Mouse (Mus musculus) embryonic stem cell, embryonic (primary cell): ENCODE measurements around the gene Pomp.

Experiments
- CTCF ChIA-PET, 4 experiments: fragments of 300-600 bp in 2 of 4; fragments of 350-600 bp in 2 of 4; sonication (Branson Sonifier 250); formaldehyde crosslinking; loops; one replicate each; lab custom pipeline; 2022; ENCODE audit warnings: inconsistent platforms in 2 of 4; lab: Charles Lee
- POLR2A ChIA-PET, 4 experiments: fragments of 300-600 bp in 2 of 4; fragments of 350-600 bp in 2 of 4; sonication (Branson Sonifier 250); formaldehyde crosslinking; loops; one replicate each; lab custom pipeline; 2022; ENCODE audit warnings: antibody characterized with exemption in 4 of 4, inconsistent platforms in 1 of 4; lab: Charles Lee

Pomp gene

DNA sequence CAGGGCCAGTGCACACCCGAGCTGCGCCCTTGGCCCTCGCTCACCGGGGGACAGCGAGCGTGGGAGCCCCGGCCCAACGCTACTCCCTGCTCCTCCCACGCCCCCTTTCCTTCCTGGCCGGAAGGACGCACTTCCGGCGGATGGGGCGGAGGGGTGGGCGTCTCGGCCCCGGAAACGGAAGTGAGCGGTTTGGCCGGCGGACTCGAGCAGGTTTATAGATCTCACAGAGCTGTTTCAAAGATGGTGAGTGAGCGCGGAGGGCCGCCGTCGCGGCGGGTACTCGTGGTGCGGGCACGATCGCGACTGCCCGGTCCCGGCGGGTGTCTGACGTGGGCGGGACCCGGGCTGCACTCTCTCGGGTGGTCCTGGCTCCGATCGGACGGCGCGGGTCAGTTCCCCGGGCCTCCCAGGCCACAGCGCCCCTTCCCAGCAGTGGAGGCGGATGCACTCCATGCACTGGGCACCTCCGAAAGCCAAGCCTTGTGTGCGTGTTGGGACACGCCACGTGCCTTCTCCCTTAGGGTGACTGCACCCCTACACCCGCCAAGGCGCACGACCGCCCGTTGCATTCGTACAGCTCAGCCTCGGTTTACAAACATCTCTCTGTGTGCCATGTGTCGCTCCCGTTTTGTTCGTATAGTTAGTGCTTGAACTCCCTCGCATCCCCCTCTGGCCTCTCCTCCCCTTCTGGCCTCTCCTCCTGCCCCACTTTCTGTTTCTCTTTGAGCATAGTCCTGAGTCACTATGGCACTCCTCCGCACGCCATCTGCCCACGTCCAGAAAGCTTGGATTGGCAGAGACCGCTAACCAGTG is at the start of gene Pomp:
TSS of gene Pomp (plus strand) at position 13 of the 813 bp plus-strand sequence.
- CTCF ChIA-PET: interaction anchor here in 3 of 4 experiments (0.6 to 1.8 kb wide), 5 partner anchors 9 to 472 kb away, joined by 3 to 5 read pairs (median 4); no protein-coding TSS in a partner anchor
- POLR2A ChIA-PET: interaction anchor here in 3 of 4 experiments (0.7 to 1.8 kb wide), 17 partner anchors 9 to 65 kb away, joined by 3 to 8 read pairs (median 4); partner anchors contain the start of gene Slc46a3 (in 3 of the 3)

DNA sequence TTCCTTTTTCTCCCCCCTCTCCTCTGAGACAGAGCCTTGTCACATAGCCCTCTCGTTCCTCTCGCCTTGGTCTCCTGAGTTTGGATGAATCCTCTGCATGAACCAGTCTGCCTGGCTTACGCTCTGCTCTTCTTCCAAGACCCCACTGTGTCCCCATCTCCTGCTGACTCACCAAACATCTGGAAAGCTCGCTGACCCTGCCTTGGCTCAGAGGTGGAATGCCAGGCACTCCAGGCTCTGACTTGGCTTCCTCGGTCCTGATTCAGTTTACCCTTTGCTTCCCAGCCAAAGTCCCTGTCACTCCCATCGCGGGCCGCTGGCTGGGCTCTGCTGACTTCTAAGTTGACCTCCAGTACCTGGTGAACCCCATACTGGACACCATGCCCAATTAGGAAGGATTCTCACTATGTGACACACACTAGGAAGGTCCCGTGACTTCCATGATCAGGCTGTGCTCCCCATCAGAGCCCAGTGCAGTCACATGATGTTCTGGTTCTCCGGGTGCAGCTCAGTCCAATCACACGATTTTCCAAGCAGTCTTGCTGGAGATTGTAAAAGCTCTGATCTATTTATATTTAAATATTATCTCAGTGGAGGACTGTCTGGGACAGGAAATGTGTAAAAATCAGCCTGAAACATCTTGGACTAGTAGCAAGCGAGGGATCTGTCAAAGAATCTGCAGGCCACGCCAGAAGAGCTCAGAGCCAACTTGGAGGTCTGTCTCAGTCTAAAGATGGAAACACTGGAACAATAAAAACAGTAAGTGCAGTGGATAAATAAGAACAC is 47.8 kb upstream of the Pomp start:
- CTCF ChIA-PET: interaction anchor here in 2 of 4 experiments (0.7 to 0.9 kb wide), 2 partner anchors 17 to 429 kb away, joined by 3 read pairs; no protein-coding TSS in a partner anchor
- POLR2A ChIA-PET: no interaction called here

DNA sequence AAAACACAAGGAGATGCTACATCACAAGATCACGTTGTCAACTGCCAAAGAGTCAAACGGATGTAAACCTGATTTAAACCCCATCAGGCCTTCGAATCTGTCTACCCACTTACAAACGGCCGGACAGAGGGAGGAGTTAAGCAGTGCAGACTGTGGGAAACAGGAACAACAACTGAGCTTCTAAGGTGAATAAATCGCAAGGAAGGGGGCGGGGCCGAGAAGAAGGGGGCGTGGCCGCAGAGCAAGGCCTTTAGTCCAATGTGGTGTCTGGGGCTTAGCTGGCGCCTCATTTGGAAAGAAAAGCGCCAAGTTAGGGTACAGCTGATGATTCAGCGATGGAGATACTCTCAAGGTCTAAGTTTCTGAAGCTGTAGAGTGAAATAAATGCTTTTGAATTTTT is 45.3 kb upstream of the Pomp start:
- POLR2A ChIA-PET: no interaction called here
- CTCF ChIA-PET: interaction anchor here (0.6 to 1.1 kb wide), 6 partner anchors 8 to 326 kb away, joined by 3 to 4 read pairs (median 3); partner anchors contain the start of gene Mtus2 (in 1 of the 4)

DNA sequence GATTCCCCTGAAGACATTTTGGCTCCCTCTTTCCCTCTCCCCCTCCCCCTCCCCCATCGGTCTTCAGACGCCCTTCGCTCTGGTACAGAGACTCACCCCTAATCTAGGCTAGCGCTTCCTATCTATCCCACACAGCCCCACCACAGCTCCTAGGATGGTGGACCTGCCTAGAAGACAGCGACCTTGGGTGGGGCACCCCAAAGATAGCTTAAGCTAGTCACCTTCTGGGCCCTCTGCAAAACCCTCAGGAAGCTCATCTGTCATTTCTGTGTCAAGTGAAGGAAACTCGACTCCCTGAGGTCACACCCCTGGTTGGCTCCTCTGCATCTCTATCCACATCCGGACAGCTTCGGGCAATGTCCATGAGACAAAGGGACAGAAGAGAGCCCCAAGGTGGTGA is 44.7 kb upstream of the Pomp start:
- ChIA-PET CTCF (interaction anchor here in 2 of 4 experiments (0.5 to 1.1 kb wide), 5 partner anchors 9 to 401 kb away, joined by 3 to 4 read pairs (median 4); partner anchors contain the start of gene Mtus2 (in 1 of the 2)), POLR2A (no interaction called here)

DNA sequence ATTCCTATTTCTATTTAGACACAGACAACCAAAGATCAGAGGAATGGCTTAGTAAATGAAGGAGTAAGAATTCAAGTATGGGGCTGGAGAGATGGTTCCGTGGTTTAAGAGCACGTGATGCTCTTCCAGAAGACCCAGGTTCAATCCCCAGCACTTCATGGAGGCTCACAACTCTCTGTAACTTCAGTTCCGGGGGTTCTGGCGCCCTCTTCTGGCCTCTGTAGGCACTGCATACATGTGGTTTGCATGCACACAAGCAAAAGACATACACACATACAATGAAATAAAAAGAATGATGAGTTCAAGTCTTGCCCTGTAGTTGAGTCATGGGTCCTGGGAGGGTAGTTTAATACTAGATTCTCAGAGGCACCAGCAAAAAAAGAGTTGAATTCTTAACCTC is 43.8 kb upstream of the Pomp start:
- CTCF ChIA-PET: no interaction called here
- POLR2A ChIA-PET: no interaction called here

DNA sequence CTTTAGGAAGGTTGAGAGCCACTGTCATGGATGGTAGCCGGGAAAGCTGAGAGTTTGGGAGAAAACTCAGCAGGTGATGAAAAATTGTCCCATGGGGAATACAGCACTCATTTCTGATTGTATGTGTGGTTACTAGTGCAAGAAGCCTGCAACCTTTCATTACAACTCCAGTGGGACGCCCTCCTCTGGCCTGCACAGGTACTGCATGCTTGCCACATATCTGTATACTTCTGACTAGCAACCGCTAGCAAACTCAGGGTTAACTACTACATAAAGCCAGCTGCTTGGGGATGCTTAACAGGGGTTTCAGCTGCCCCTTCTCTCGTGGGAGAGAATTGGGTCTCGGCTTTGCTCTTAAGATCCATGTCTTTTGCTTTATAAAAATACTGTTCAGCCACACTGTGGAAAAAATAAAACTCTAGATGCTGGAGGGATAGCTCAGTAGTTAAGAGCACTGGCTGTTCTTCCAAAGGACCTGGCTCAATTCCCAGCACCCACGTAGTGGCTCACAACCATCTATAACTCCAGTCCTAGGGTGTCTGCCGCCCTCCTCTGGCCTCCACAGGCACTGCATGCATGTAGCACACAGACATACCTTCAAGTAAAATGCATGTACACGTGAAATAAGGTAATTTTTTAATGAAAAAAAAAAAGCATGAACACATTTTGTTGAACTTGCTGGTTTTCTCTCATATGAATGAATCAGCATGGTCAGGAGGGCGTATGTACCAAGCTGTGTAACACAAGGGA is 42.3 kb upstream of the Pomp start:
- POLR2A ChIA-PET: interaction anchor here in 1 of 4 experiments (1.9 kb wide), 1 partner anchor 17 kb away, joined by 4 read pairs; no protein-coding TSS in a partner anchor
- CTCF ChIA-PET: interaction anchor here (0.6 to 2.3 kb wide), 7 partner anchors 8 to 381 kb away, joined by 3 to 9 read pairs (median 3); no protein-coding TSS in a partner anchor

DNA sequence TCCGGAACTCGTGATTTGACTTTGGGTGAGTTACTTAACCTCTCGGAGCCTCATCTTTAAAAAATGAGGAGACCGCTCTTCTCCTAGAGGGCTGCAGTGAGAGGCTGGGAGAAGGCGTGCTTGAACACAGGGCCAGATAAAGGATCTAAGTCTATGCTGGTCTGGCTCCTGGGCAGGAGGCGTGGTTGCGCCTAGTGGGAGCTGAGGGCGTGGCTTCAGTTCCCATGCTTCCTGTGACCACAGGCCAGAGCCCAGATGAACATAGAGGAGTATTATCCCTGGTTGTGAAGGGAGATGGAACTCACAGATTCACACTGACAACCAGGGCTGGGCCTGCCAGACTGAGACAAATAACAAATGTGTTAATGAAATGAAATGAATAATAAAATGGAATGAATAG is 41.4 kb upstream of the Pomp start:
- ChIA-PET POLR2A (interaction anchor here in 2 of 4 experiments (0.5 to 1.9 kb wide), 5 partner anchors 16 to 442 kb away, joined by 3 to 6 read pairs (median 4); no protein-coding TSS in a partner anchor), CTCF (interaction anchor here in 2 of 4 experiments (0.6 to 2.3 kb wide), 8 partner anchors 7 to 904 kb away, joined by 3 to 9 read pairs (median 3); no protein-coding TSS in a partner anchor)

DNA sequence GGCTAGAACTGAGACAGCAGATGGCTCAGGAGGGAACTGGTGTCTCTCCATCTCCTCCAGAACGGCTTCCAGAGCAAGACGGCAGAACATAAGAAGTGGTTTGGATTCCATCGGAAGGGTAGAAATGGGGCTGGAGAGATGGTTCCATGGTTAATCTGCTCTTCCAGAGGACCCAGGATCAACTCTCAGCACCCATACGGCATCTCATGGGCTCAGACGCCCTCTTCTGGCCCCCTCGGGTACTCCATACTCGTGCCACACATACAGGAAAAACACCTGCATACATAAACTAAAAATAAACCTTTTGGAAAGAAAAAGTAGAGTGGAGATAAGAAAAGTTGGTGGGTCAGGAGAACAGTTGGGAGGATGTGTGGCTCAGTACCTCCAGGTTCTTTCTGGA is 40.4 kb upstream of the Pomp start:
- POLR2A ChIA-PET: interaction anchor here in 2 of 4 experiments (0.6 to 1.3 kb wide), 4 partner anchors 15 to 232 kb away, joined by 3 to 5 read pairs (median 4); no protein-coding TSS in a partner anchor
- CTCF ChIA-PET: interaction anchor here in 3 of 4 experiments (0.7 to 2.3 kb wide), 7 partner anchors 14 to 975 kb away, joined by 3 to 14 read pairs (median 5); partner anchors contain the start of gene Rasl11a (in 1 of the 3)

DNA sequence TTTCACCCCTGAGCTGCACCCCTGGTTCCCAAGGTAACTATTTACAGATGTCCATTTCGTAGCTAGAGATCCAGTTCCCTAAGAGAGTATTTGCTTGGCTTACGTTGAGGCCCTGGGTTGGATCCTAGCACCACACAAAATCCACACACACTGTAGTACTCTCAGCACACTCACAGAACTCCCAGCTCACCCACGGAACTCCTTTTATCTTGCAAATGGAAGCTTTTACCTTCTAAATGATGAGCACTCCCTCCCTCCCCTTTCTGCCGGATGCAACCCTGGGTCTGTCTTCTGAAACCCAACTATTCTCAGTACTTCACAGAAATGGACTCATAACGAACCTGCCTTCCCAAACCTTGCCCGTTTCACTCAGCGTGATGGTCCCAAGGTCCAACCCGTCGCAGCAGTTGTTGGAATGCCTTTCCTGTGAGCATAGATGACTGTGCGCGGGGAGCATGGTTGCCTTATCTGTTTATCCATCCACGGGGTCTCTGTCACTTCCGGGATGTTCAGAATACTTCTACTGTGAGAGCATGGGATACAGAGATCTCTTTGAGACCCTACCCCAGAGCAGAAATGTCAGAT is 36.1 kb upstream of the Pomp start:
- POLR2A ChIA-PET: interaction anchor here in 3 of 4 experiments (0.5 to 1.8 kb wide), 15 partner anchors 11 to 909 kb away, joined by 3 to 8 read pairs (median 4); partner anchors contain the start of gene Pomp (in 1 of the 3)

DNA sequence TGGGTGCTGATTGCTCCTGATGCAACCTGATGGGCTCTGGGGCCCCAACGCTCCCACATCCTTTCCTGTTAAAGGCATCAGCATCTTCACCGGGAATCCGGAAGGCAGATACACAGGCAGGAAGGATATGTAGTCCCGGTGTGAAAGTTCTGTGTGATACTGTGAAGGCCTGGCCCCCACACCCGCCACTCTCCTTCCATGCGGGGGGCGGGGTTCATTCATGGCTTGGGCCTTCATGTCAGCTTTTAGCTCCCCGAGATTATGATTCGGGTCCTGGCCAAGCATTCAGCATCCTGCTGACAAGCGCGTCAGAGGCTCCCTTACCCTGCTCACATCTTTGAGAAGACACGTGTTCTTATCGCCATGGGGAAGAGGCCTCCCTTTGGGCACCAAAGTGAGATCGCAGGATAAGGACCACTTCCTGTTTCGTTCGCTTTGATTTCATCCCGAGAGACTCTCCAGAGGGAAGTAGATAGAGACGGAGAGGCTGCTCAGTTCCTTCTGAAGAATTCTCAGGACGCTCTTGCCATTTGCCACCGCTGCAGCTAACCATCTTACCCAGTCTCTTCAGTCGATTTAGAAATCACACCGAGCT is 34.8 kb upstream of the Pomp start:
- CTCF ChIA-PET: no interaction called here
- POLR2A ChIA-PET: interaction anchor here (0.6 to 1.8 kb wide), 7 partner anchors 9 to 278 kb away, joined by 3 to 8 read pairs (median 5); no protein-coding TSS in a partner anchor

More for the DNA sequence above, 36.1 kb upstream of the Pomp start:
- CTCF ChIA-PET: interaction anchor here in 2 of 4 experiments (0.6 to 1.5 kb wide), 3 partner anchors 9 to 525 kb away, joined by 3 to 4 read pairs (median 4); no protein-coding TSS in a partner anchor

DNA sequence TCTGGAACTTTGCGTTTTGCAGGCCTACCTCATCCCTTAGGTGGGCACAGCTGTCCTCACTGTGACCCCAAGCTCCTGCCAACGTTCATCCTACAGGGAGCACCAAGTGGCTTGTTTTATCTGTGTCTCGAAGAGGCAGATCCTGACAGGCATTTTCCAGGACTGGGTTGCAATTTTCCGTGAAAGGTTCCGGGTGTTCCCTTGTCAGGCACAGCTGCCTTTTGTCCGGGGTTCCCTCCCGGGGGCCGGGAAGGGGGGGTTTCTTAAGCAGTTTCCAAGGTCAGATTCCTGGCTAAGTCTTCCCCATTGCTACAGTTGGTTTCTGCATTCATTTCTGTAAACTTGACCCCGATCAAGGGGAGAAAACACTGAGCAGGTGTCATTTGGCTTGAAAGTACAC is 34.2 kb upstream of the Pomp start:
- CTCF ChIA-PET: interaction anchor here in 2 of 4 experiments (0.6 kb wide), 2 partner anchors 8 to 683 kb away, joined by 3 read pairs; no protein-coding TSS in a partner anchor

DNA sequence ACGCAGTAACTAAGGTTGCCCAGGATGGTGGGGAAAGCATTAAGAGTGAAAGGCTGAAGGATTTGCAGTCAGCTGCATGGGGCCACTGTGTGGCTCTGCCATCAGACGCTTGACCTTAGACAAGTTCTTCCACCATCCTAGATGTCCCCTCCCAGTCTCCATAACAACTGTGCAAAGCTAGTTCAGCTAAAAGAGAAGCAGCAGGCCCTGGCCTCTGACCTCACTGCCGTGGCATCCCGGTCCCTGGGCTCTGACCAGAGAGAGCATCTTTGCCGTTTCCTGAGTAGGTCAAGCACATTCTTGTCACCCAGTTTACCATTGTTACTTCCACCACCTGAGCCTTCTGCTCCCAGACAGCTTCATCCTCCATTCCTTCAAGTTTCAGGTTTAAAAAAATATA is 33.7 kb upstream of the Pomp start:
- CTCF ChIA-PET: interaction anchor here in 2 of 4 experiments (0.6 to 1.6 kb wide), 3 partner anchors 8 to 684 kb away, joined by 3 read pairs; partner anchors contain the start of gene Slc46a3 (in 1 of the 2)

More for the DNA sequence above, 34.2 kb upstream of the Pomp start:
- POLR2A ChIA-PET: interaction anchor here (0.6 to 1.8 kb wide), 8 partner anchors 9 to 387 kb away, joined by 3 to 6 read pairs (median 3); no protein-coding TSS in a partner anchor

DNA sequence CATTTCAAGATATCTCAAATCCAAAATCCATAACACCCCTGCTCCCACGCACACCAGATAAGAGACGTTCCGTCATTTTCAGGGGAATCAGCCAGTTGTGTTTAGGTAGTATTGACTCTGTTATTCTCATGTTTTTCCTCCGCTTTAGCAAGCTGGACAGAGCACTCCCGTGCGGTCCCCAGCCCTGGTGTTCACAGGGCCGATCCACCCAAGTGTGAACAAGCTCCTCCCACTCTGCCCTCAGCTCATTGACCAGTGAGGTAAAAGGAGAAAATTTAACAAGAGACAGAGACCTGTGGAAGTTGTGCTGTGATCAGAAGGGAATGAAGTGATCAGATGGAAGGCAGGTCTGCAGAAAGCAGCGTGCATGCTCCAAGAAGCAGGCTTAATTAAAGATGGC is 31.4 kb upstream of the Pomp start:
- ChIA-PET CTCF (interaction anchor here in 1 of 4 experiments (1.1 kb wide), 1 partner anchor 66 kb away, joined by 3 read pairs; the partner anchor contains the start of gene Slc46a3), POLR2A (interaction anchor here in 2 of 4 experiments (0.6 to 2.7 kb wide), 3 partner anchors 9 to 900 kb away, joined by 4 to 14 read pairs (median 11); no protein-coding TSS in a partner anchor)

More for the DNA sequence above, 33.7 kb upstream of the Pomp start:
- POLR2A ChIA-PET: interaction anchor here in 2 of 4 experiments (0.6 to 1.3 kb wide), 6 partner anchors 9 to 388 kb away, joined by 3 read pairs; no protein-coding TSS in a partner anchor

DNA sequence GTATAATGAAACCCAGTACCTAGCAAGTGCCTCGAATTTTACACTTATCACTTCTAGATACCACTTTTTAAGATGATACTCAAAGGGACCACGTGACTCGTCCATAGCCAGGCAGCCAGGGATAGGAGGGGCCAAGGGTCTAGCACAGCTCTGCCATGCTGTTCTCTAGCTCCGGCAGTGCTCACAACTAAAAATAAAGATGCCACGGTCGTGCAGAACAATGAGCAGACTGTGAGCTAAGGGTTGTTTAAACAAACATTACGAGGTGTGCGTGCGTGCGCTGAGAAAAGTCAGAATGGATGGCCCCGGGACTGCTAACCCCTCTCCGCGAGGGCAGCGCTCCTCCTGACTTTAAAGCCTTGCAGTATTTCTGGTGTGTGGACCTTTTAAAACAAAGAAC is 27.4 kb upstream of the Pomp start:
- POLR2A ChIA-PET: no interaction called here
- CTCF ChIA-PET: interaction anchor here in 1 of 4 experiments (0.8 to 0.9 kb wide), 2 partner anchors 24 to 423 kb away, joined by 7 to 9 read pairs; no protein-coding TSS in a partner anchor

DNA sequence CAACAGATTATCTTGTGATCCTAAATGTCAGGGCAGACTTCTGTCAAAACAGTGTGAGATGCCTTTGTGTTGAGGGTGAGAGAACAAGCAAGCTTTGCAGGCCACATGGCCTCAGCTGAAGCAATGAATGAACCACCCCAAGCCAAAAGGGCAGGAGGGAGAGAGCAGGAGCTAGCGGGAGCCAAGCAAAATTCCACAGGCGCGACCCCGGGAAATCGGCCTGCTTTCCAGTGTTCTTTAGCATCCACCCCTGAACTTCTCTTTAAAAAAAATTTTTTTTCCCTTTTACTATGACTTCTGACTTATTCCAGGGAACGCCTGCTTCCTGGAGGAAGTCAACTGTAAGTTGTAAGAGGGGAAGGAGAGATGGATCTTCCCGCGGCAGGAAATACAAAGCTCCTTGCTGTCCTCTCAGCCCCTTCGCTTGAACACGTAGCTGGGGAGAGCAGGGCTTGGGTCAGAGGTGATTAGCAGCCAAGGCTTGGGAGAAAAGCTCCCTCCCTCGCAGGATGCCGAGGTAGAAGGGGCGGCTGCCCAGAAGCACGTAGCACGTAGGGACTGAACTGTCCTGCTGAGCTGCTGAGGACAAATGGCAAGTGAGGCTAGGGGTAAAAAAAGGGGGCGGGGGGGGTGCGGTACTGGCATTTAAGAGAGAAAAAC is 25.3 kb upstream of the Pomp start:
- CTCF ChIA-PET: interaction anchor here in 3 of 4 experiments (0.6 to 1.1 kb wide), 9 partner anchors 9 to 1830 kb away, joined by 3 to 13 read pairs (median 4); no protein-coding TSS in a partner anchor
- POLR2A ChIA-PET: interaction anchor here in 3 of 4 experiments (0.5 to 1.7 kb wide), 15 partner anchors 8 to 1809 kb away, joined by 3 to 11 read pairs (median 3); partner anchors contain the start of gene Slc46a3 (in 2 of the 3)
